Comparison of ENCODE assay signal across 15 mouse cellular contexts in the genomic region with DNA sequence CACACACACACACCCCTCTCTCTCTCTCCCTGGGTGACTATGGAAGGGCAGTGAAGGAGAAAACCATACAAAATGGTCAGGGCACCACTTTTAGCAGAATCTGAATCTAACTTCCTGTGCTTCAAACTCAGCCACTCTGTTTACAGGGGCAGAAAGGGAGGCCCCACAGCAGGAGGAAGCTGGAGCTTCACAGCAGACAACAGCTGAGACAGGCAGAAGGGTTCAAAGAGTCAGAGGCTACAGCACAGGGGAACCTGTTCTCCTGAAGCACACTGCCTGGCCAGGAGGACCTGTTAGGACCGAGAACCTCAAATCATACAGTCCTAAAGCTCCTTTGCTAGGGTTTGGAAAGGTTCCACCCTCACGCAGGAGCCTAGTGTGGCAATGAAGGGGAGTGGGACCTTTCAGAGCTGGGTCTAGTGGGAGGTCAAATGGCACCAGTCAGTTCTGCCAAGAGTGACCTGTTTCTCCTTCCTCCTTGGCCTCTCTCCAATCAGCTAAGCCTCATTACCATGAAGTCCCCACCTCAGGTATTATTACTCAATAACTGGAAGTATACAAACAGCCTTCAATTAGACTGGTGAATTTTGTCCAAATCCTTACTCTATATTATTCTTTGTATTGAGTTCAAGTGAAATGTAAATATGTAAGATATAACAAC. TPM values are rescaled to one million over a fixed set of nuclear protein-coding genes. Genes with fewer than 3 reads are reported as not detected.
"Had no signal": no experiment of that assay in that cellular context is flagged by ENCODE, and none has a peak within 500 bp of the region (broad histone marks: within the 10 kb centered on the region; RNA-seq: fewer than 3 reads in every experiment).

No protein-coding gene starts in this region.

- H3K4me3 ChIP-seq: hindbrain, embryonic 15.5 days; limb, embryonic 12.5 days; liver, embryonic 12.5 days; lung, embryonic 15.5 days; midbrain, embryonic 13.5 days; myocyte; neural tube, embryonic 15.5 days had no signal

- H3K9ac ChIP-seq: hindbrain, embryonic 15.5 days; limb, embryonic 12.5 days; liver, embryonic 12.5 days; lung, embryonic 15.5 days; midbrain, embryonic 13.5 days; neural tube, embryonic 15.5 days had no signal

- H3K9me3 ChIP-seq: hindbrain, embryonic 15.5 days; limb, embryonic 12.5 days; liver, embryonic 12.5 days; lung, embryonic 15.5 days; midbrain, embryonic 13.5 days; neural tube, embryonic 15.5 days had no signal

- H3K27me3 ChIP-seq: hindbrain, embryonic 15.5 days; limb, embryonic 12.5 days; liver, embryonic 12.5 days; lung, embryonic 15.5 days; midbrain, embryonic 13.5 days; neural tube, embryonic 15.5 days had no signal

- H3K27ac ChIP-seq: hindbrain, embryonic 15.5 days; kidney, postnatal 0 days; limb, embryonic 12.5 days; liver, embryonic 12.5 days; lung, embryonic 15.5 days; midbrain, embryonic 13.5 days; neural tube, embryonic 15.5 days; stomach, postnatal 0 days had no signal

- DNase-seq: kidney, adult 11 months; kidney, adult 9 months; kidney, postnatal 36 days; layer of hippocampus, adult 9-11 months had no signal

- H3K4me1 ChIP-seq: hindbrain, embryonic 15.5 days; limb, embryonic 12.5 days; lung, embryonic 15.5 days; midbrain, embryonic 13.5 days; neural tube, embryonic 15.5 days had no signal

- H3K4me2 ChIP-seq: hindbrain, embryonic 15.5 days; limb, embryonic 12.5 days; liver, embryonic 12.5 days; lung, embryonic 15.5 days; midbrain, embryonic 13.5 days; neural tube, embryonic 15.5 days had no signal

- ATAC-seq: liver, embryonic 12.5 days; midbrain, embryonic 13.5 days had no signal

RNA-seq across cellular contexts. Expression of a gene that starts 18.4 kb away (rescaled TPM):
- total RNA-seq: midbrain, postnatal 0 days had no signal
- polyA plus RNA-seq: hindbrain, embryonic 15.5 days; lung, embryonic 15.5 days; midbrain, embryonic 13.5 days; midbrain, postnatal 0 days; myocyte; neural tube, embryonic 11.5 days; neural tube, embryonic 15.5 days had no signal

RNA-seq across cellular contexts. Expression of a gene that starts 21.0 kb away (rescaled TPM):
- polyA plus RNA-seq: hindbrain, embryonic 15.5 days; lung, embryonic 15.5 days had no signal
